Mouse (Mus musculus) midbrain, embryonic 16.5 days (tissue): ENCODE data around the gene Crebl2. TPM values are rescaled to one million over a fixed set of nuclear protein-coding genes. Genes with fewer than 3 reads are reported as not detected.

ENCODE experiments used
- ATAC-seq: fragments of 200-750 bp; cut with Nextera tagmentation; 2 replicates; pipeline ENCODE4 v1.8.0; 2017; ENCODE audit warnings: moderate TSS enrichment
- H3K27ac ChIP-seq: fragments of 300-500 bp; sonication (generic); 2 replicates; pipeline ENCODE4 v1.5.1; 2014; ENCODE audit warnings: mild to moderate bottlenecking, low read length, mixed read lengths
- H3K27me3 ChIP-seq: fragments of 300-500 bp; sonication (generic); 2 replicates; pipeline ENCODE4 v1.6.1; 2014; ENCODE audit warnings: low read depth, low read length, mixed read lengths; ENCODE audit not compliant: control insufficient read depth, insufficient read depth
- H3K36me3 ChIP-seq: fragments of 300-500 bp; sonication (generic); 2 replicates; pipeline ENCODE4 v1.6.1; 2014; ENCODE audit warnings: mild to moderate bottlenecking, low read length, moderate library complexity, mixed read lengths; ENCODE audit not compliant: control insufficient read depth, insufficient read depth
- H3K4me1 ChIP-seq: fragments of 300-500 bp; sonication (generic); 2 replicates; pipeline ENCODE4 v1.6.1; 2014; ENCODE audit warnings: mild to moderate bottlenecking, low read length, mixed read lengths; ENCODE audit not compliant: control insufficient read depth, insufficient read depth
- H3K4me2 ChIP-seq: fragments of 300-500 bp; sonication (generic); 2 replicates; pipeline ENCODE4 v1.6.1; 2014; ENCODE audit warnings: mild to moderate bottlenecking, low read length, mixed read lengths
- H3K4me3 ChIP-seq: fragments of 300-500 bp; sonication (generic); 2 replicates; pipeline ENCODE4 v1.5.1; 2014; ENCODE audit warnings: low read depth, mild to moderate bottlenecking, low read length, moderate library complexity, mixed read lengths
- H3K9ac ChIP-seq: fragments of 300-500 bp; sonication (generic); 2 replicates; pipeline ENCODE4 v1.6.1; 2014; ENCODE audit warnings: low read depth, low read length, mixed read lengths
- H3K9me3 ChIP-seq: fragments of 300-500 bp; sonication (generic); replicated peaks from 2 replicates; pipeline ENCODE4 v1.6.1; 2014; ENCODE audit warnings: mild to moderate bottlenecking, low read length, mixed read lengths; ENCODE audit not compliant: control insufficient read depth, poor library complexity, severe bottlenecking
- WGBS: fragments of 180-500 bp; shearing (Covaris S2); extraction: QIAGEN DNeasy Blood & Tissue Kit; methylation state at CpG from one replicate; pipeline ENCODE4 v1.1.7; 2014; 5-methylcytosine and 5-hydroxymethylcytosine counted together
- polyA plus RNA-seq: library from polyadenylated mRNA; unstranded; fragments of >200 nt; fragmentation: Nextera tagmentation; extraction: Ambion mirVana; gene quantifications from 2 replicates; pipeline ENCODE4 v1.2.1, GENCODE M21; 2015

Crebl2 gene
- polyA plus RNA-seq, 1 experiment from 2014 or later, result 4.8 TPM

DNA sequence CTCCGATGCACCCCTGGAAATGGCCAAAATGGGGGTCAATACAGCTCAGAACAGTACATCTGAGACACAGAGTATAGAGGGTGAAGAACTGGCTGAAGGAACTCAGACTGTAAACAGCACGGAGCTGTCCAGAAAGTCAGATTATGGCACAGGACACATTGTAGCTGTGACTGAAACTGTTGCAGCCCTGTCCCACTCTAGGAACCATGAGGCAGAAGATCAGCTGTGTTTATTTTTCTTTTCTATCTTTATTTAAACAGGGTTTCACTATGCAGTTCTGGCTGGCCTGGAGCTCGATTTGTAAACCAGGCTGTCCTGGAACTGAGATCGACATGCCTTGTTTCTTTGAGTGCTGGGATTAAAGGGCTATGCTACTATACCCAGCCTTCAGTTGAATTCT lies 30.3 kb downstream of the Crebl2 start:
- Histone ChIP-seq H3K9ac (no peak overlapping the region), H3K27me3 (no peaks in the 10 kb centered on the region), H3K4me3 (no peak overlapping the region), H3K27ac (no peak overlapping the region), H3K36me3 (peaks cover 12% of the 10 kb centered on the region; the same call in 1 of the 2 replicates), H3K4me2 (no peak overlapping the region), H3K9me3 (no peaks in the 10 kb centered on the region), H3K4me1 (peaks cover 15% of the 10 kb centered on the region)
- no peak for ATAC-seq
- 76% methylated on average over 4 of the region's 4 CpGs for WGBS

DNA sequence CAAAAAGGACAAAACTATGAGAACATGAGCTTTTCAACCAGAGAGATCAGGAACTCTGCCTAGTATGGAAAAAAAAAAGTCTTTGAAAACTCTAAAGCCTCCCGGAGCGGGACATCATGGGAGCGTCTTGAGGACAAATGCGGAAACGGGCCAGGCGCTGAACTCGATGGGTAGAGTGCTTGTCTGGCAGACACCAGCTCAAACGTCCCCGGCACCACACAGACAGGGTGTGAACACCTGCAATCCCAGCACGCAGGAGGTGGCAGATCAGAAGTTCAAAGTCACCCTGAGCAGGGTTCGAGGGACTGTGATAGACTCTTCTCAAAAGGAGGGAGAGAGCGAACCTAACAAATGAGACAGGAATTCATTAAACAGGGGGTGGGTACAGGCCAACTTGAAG lies 31.4 kb downstream of the Crebl2 start:
- H3K9ac ChIP-seq, result no peak overlapping the region
- 90% methylated on average over 12 of the region's 12 CpGs for WGBS

DNA sequence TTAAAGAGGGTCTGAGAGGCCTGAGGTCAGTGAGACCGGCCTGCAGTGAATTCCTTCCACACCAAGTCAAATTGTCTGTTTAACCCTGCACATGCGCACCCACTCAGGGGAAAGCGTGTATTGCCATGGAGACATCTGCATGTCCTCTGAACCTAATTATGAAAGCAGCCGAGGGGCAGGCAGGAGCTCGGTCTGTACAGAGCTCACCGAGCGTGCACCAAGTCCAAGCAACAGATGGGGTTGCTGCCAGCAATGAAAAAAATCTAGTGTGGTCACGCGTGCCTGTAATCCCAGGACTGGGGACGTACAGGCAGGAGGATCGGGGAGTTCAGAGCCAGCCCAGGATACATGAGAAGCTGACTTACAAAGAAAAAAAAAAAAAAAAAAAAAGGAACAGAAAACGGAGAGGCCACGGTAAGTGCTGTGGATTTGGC lies 32.7 kb downstream of the Crebl2 start:
- Histone ChIP-seq H3K27ac (peak overlapping the region; percentile 82), H3K4me2 (peak overlapping the region; percentile 70), H3K27me3 (no peaks in the 10 kb centered on the region), H3K36me3 (0 out of 2 replicates have a peak, but pooled peaks cover 2% of the 10 kb centered on the region), H3K9me3 (no peaks in the 10 kb centered on the region), H3K9ac (peak overlapping the region; percentile 55), H3K4me3 (peak overlapping the region; percentile 36), H3K4me1 (peaks cover 15% of the 10 kb centered on the region)
- WGBS, result 3% methylated on average over 13 of the region's 13 CpGs
- peak; percentile 90 for ATAC-seq

More for the DNA sequence above, 31.4 kb downstream of the Crebl2 start:
- no peak overlapping the region for H3K4me3 ChIP-seq
- H3K4me1 ChIP-seq, result peaks cover 15% of the 10 kb centered on the region
- H3K27ac ChIP-seq, result no peak overlapping the region
- ATAC-seq, result no peak
- H3K9me3 ChIP-seq, result no peaks in the 10 kb centered on the region
- H3K4me2 ChIP-seq, result no peak overlapping the region
- peaks cover 7% of the 10 kb centered on the region; the same call in 1 of the 2 replicates for H3K36me3 ChIP-seq
- no peaks in the 10 kb centered on the region for H3K27me3 ChIP-seq

DNA sequence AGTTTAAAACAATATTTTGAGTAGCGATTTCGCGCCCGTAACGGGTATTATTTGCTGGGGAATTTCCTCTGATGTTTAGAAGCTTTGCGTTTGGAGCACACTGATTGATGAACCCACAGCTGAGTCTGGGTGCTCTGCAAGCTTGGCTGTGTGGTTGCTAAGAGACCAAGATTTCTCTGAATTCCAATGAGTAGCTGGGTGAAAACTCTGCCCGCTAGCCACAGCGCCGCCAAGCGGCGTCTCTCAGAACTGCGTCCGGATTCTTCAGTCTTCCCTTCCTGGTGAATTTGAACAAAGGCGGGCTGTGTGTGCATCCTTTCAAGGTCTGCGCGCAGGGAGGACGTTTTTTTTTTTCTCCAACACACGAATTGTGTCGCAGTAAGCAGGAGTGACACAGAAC lies 33.2 kb downstream of the Crebl2 start:
- peak overlapping the region; percentile 70 for H3K4me2 ChIP-seq
- H3K9ac ChIP-seq, result peak overlapping the region; percentile 55
- H3K9me3 ChIP-seq, result no peaks in the 10 kb centered on the region
- 0 out of 2 replicates have a peak, but pooled peaks cover 4% of the 10 kb centered on the region for H3K36me3 ChIP-seq
- H3K4me1 ChIP-seq, result peaks cover 15% of the 10 kb centered on the region
- under 1% methylated on average over 19 of the region's 19 CpGs for WGBS
- no peaks in the 10 kb centered on the region for H3K27me3 ChIP-seq
- peak; percentile 94 for ATAC-seq
- H3K4me3 ChIP-seq, result peak overlapping the region; percentile 36
- peak overlapping the region; percentile 82 for H3K27ac ChIP-seq

DNA sequence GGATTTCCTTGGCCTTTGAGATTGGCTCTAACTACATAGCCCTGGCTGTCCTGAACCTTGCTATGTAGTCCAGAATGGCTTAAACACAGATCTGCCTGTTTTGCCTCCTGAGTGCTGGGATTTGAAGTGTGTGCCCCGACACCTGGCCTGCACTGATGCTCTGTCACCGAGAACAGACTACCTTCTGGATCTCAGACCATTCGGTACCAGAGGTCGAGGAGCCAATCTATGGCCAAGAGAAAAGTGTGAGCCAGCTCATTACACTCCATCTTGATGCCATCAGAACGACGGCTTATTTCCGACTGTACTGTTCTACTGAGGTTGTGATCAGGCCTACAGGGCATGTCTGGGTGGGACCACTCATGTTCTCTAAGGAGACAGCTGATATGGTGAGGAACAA lies 36.2 kb downstream of the Crebl2 start:
- Histone ChIP-seq H3K4me1 (peaks cover 15% of the 10 kb centered on the region), H3K4me3 (no peak overlapping the region), H3K9ac (no peak overlapping the region), H3K27ac (no peak overlapping the region), H3K27me3 (no peaks in the 10 kb centered on the region), H3K4me2 (no peak overlapping the region), H3K9me3 (no peaks in the 10 kb centered on the region), H3K36me3 (peaks cover 23% of the 10 kb centered on the region)
- WGBS, result 97% methylated on average over 7 of the region's 7 CpGs
- no peak for ATAC-seq

DNA sequence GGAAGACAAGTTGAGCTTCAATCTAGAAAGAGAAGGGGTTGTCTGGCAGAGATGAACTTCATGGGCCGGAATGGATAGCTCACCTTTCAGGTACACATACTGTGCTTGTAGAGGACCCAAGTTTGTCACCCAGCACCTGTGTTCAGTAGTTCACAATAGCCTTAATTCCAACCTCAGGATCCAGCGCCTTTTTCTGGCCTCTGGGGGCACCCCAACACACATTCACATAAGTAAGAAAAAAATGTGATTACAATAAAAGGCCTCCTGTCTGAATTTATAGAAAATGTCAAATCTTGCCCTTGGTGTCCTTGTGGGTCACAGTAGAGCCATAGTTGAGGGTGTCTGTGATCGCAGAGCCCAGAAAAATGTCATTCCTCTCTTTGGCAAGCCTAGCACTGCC lies 37.4 kb downstream of the Crebl2 start:
- WGBS, result 94% methylated on average over 3 of the region's 3 CpGs
- Histone ChIP-seq H3K9ac (no peak overlapping the region), H3K27me3 (no peaks in the 10 kb centered on the region), H3K4me3 (no peak overlapping the region), H3K9me3 (no peaks in the 10 kb centered on the region), H3K27ac (no peak overlapping the region), H3K36me3 (peaks cover 25% of the 10 kb centered on the region), H3K4me1 (peaks cover 5% of the 10 kb centered on the region), H3K4me2 (no peak overlapping the region)
- ATAC-seq, result no peak

DNA sequence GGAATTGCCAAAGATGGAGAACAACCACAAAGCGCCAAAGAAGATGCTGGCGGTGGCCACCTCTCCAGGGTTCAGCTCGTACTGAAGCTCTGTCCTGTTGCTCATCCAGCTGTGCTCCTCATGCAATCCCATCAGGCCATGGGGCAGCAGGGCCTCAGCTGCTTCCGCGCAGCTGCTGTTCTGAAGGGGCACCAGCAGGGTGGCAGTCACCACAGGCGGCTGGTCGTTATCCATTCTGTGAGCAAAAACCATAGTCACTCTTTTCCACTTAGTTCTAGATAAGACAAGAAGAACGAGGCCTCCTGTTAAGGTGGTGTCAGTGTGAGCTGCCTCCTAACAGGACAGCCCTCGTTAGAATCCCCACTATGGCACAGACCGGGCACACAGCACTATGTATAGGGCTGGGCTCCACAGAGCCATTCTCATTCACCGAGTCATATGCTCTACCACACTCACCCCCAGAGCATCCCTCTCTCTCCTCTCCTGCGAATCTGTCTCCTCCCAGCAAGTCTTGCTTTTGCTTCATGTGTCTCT lies 40.3 kb downstream of the Crebl2 start:
- H3K4me3 ChIP-seq, result no peak overlapping the region
- H3K27me3 ChIP-seq, result no peaks in the 10 kb centered on the region
- H3K4me2 ChIP-seq, result no peak overlapping the region
- H3K36me3 ChIP-seq, result peaks cover 27% of the 10 kb centered on the region
- H3K27ac ChIP-seq, result no peak overlapping the region
- H3K9ac ChIP-seq, result no peak overlapping the region
- no peaks in the 10 kb centered on the region for H3K9me3 ChIP-seq
- 90% methylated on average over 12 of the region's 12 CpGs for WGBS
- no peaks in the 10 kb centered on the region for H3K4me1 ChIP-seq
- ATAC-seq, result peak; percentile 51; the same call in 1 of the 2 replicates

DNA sequence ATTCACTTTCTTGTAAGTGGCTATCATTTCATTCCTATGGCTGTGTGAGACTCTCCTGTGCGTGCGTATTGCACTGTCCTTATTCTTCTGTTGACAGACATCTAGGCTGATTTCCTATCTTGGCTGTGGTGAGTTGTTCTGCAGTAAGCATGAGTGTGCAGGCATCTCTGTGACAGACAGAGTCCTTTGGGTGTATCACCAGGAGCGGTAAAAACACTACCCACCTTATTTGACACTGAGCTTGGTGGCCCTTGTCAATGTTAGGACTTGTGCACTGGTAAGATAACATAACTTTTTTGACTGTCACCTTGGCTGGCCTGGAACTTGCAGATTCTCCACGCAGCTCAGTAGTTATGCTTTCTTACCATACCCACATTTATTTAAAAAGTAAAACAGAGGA lies 40.9 kb downstream of the Crebl2 start:
- H3K36me3 ChIP-seq, result peaks cover 29% of the 10 kb centered on the region
- H3K4me3 ChIP-seq, result no peak overlapping the region
- WGBS, result 97% methylated on average over 4 of the region's 4 CpGs
- no peak overlapping the region for H3K4me2 ChIP-seq
- no peaks in the 10 kb centered on the region for H3K4me1 ChIP-seq
- no peak overlapping the region for H3K9ac ChIP-seq
- H3K27me3 ChIP-seq, result no peaks in the 10 kb centered on the region
- no peak for ATAC-seq
- no peaks in the 10 kb centered on the region for H3K9me3 ChIP-seq
- H3K27ac ChIP-seq, result no peak overlapping the region

DNA sequence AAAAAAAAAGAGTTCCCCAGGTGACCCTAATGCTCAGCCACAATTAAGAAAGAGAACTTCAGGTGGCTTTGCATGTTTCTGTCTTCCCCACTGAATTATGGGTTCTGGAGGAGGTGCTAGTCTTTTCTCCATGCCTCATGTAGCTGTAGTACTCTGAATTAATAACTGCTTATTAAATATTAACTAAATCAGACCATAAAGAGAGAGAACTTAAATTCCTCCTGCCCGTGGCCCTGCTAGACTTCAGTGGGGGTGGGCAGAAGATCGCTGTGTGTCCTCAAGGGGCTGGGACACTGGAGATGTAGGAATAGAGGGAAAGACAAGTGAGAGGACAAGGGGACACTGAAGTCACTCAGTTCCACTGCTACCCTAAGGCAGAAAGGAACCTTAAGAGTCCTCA lies 42.3 kb downstream of the Crebl2 start:
- 89% methylated on average over 2 of the region's 2 CpGs for WGBS

More for the DNA sequence above, 42.3 kb downstream of the Crebl2 start:
- H3K9ac ChIP-seq, result no peak overlapping the region
- no peak overlapping the region for H3K27ac ChIP-seq
- no peaks in the 10 kb centered on the region for H3K9me3 ChIP-seq
- ATAC-seq, result no peak
- H3K36me3 ChIP-seq, result peaks cover 34% of the 10 kb centered on the region
- H3K4me1 ChIP-seq, result no peaks in the 10 kb centered on the region
- H3K4me3 ChIP-seq, result no peak overlapping the region
- H3K27me3 ChIP-seq, result no peaks in the 10 kb centered on the region
- H3K4me2 ChIP-seq, result no peak overlapping the region
